Mouse (Mus musculus) thymus, adult 2 months (tissue): ENCODE measurements around the gene Majin.

ENCODE experiments used
- CTCF ChIP-seq: fragments of 200-500 bp; IDR thresholded peaks from 2 replicates; pipeline ENCODE4 v1.5.1; 2012; ENCODE audit warnings: mild to moderate bottlenecking, control low read depth, low read length, moderate library complexity, borderline replicate concordance; ENCODE audit not compliant: control insufficient read depth, poor library complexity, insufficient read depth; ENCODE audit errors: extremely low read depth
- POLR2A ChIP-seq: fragments of 200-500 bp; IDR thresholded peaks from 2 replicates; pipeline ENCODE4 v1.6.1; 2012; ENCODE audit warnings: mild to moderate bottlenecking, low read length, control low read depth, moderate library complexity; ENCODE audit not compliant: control insufficient read depth, poor library complexity, insufficient read depth; ENCODE audit errors: extremely low read depth

- TF ChIP-seq POLR2A = no peak
- peak; percentile 92; the same call in 1 of the 2 replicates for TF ChIP-seq CTCF
Measured at GRCm38 (mm10) chr19:6262222-6262621, 78.0 kb downstream of the Majin start.
